Mouse (Mus musculus) neural tube, embryonic 10.5 days (tissue): ENCODE measurements around the gene Eif4g3.
"Not testable (repeated sequence)": the region's sequence is repeated elsewhere in the genome, so short reads cannot be mapped to it uniquely, and the experiment has no call there.

Source experiments
- DNase-seq: peaks from one replicate; pipeline ENCODE4 v3.0.0-alpha.2; 2017; ENCODE audit warnings: low spot score; ENCODE audit errors: extremely low spot score

The Eif4g3 gene

GRCm38 (mm10) chr4:138022761-138023160 is 29.9 kb downstream of the Eif4g3 start:
- no peak for DNase-seq

GRCm38 (mm10) chr4:138023403-138024100 is 30.7 kb downstream of the Eif4g3 start:
- no peak for DNase-seq

- no peak for DNase-seq
These were observed 36.3 kb downstream of the Eif4g3 start for GRCm38 (mm10) chr4:138029168-138029567.

DNA sequence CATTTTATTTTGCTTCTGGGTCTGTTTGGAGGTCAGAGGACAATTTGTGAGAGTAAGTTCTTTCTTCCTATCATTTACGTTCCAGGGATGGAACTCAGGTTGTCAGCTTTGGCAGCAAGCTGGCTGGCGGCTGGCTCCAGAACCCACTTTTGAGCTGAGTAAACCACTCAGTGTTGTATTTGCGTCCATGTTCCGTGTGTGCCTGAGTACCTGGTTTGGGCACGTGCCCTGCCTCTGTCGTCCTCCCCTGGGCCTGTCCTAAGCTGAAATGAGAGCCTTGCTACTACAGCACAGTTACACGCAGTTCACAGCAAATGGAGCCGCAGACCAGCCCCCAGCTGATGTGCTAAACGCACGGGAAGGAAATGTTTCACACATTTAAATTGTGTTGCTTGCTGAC is 39.0 kb downstream of the Eif4g3 start:
- no peak for DNase-seq

- no peak for DNase-seq
These were observed 41.0 kb downstream of the Eif4g3 start for GRCm38 (mm10) chr4:138033871-138034270.

DNA sequence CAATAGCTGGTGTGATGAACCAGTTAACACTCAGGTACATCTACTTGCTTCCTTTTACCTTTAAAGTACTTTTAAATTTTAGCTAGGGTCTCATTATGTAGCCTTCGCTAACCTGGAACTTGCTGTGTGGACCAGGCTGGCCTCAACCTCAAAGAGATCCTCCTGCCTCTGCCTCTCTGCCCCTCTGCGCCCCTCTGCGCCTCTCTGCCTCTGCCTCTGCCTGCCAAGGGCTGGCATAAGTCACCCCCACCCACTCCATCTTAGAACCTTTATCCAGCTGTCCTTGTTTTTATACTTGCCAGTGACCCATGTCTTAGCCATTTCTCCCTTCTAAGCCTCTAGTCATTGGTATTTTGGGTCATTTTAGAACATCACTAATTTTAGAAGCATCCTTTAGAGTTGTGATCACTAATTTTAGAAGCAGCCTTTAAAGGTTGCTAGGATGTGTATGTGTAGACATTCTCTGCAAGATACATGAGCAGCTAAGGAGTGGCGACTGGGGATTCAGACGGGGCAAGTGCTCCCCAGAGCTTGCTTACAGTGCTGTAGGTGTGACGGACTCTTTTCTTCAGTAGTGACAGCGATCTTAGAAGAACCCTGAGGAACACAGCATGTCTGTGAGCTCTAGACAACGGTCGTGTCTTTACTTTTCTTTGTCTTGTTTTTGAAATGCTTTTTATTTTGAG is 42.8 kb downstream of the Eif4g3 start:
- no peak for DNase-seq

DNA sequence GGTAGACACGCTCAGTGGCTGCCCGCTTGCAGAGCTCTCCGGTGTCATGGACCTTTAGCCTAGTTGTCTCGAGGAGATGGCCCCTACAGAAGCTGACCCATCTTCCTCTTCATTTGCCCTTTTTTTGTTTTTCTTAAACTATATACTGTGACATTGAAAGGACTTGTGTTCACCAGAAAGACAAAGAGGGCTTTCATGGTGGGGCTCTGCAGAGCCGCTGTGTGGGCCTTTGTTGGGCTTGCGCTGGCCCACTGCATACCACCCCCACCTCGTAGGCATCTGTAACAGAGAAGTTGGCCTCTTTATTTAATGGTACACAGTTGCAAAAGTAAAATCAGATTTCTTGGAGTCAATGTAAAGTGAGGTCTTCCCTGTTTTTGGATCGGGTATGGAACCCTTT is 44.3 kb downstream of the Eif4g3 start:
- DNase-seq, result no peak

GRCm38 (mm10) chr4:138037896-138038295 is 45.1 kb downstream of the Eif4g3 start:
- DNase-seq, result no peak

DNA sequence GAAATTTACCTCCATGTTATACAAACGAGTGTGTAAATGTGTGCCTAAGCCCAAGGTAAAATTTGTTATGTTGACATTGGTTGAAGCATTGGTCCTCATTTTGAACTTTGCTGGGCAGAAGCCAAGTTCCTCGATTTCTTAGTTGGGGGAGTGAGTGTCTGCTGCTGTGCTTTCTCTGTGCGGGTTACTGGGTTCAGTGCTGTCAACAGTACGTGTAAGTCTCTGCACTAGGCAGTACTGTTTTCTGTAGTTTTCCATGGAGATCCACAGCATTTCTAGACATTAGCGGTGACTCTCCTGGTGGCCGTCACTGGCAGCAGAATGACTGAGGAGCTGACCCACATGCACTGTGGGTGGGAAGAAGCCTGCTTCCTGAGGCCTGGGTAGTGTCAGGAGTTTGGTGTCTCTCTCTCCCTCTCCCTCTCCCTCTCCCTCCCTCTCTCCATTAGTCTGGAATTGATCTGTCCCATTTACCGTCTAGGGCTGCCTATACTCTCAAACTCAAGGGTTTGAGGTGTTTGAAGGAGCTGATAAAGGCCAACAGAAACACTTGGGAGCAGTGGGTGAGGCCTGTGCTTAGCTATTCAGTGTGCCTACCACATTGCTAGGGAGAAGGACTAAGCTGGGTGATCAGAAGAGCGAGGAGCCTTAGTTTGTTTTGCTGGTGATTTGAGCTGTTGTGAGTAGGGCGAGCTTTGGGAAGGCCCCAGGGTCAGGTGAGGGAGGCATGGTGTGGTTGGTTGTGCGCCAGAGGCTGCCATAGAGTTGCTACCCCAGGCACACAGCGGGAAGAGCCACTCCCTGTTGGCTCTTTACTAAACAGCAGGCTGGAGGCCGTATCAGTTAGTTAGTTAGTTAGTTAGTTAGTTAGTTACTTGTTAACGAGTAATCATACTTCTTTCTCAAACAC is 45.8 kb downstream of the Eif4g3 start:
- DNase-seq, result no peak

DNA sequence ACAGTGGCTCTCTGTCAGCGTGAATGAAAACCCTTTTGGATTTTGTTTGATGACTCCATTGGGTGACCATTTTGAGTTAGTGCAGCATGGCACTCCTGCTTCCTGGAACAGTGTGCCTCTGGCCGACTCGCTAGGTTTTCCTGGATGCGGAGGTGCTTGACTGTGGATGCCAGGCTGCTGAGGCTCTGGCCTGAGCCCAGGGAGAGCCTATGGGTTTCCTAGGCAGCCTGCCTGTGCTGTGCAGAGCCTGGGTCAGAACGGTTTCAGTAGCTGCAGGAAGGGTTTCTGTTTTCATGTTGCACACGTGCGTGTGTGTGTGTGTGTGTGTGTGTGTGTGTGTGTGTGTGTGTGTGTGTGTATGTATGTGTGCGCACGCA is 46.4 kb downstream of the Eif4g3 start:
- DNase-seq, result no peak

DNA sequence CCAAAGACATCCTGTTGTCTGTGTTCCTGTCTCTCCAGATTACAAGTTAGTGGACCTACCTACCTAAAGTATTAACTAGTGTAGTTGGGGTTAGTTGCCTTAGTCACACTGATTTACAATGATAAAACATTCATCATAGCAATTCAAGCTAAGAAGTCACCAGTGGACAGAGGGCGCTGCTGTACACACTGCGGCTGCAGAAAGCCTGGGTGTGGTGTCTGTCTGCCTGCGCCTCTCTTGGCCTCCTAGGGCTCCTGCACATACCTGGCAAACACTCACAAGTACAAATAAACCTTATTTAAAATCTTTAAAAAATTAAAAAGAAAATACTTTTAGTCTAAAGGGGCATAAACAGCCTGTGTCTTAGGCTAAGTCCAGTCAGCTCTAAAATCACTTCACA is 47.8 kb downstream of the Eif4g3 start:
- DNase-seq, result no peak

GRCm38 (mm10) chr4:138041566-138042256 is 48.9 kb downstream of the Eif4g3 start:
- DNase-seq, result no peak

DNA sequence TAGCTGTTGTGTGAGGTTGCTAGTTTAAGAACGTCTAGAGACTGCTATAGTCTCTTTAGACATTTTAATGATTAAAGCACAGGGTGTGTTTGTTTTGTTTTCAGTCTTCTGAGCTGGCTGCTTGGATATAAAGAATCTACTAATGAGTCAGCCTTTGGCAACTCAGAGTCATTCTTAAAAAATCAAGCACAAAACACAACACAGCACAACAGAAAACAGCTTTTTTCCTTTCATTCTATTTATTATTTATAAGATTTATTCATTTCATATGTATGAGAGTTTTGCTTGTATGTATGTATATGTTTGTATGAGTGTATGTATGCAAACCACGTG is 49.4 kb downstream of the Eif4g3 start:
- no peak for DNase-seq

- DNase-seq, result no peak
These were observed 49.8 kb downstream of the Eif4g3 start for GRCm38 (mm10) chr4:138042625-138043024.

DNA sequence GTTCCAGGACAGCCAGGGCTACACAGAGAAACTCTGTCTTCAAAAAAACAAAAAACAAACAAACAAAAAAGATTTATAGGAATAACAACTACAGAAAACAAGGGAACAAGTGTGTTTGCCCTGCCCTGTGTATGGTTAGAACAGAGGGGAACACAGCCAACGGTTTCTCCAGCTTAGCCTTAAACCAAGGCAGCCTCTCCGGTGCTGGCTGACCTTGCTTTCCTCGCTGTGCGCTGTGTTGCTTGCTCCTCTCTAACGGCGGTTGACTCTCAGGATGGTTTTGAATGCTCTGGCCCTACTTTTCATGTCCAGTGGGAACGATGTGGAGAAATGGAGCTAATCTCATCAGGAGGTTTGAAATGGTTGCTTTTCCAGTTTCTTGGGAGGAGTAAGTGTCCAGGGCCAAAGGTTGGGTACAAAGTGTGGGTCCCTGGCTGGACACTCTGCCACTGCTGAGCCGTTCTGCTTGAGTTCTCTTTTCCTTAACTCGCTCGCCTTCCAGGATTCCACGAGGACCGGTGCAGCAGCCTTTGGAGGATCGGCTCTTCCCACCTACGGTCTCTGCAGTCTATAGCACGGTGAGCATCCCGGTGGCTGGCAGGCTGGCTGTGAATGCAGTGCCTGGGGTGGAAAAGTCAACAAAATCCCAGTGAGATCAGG is 52.1 kb downstream of the Eif4g3 start:
- no peak for DNase-seq

DNA sequence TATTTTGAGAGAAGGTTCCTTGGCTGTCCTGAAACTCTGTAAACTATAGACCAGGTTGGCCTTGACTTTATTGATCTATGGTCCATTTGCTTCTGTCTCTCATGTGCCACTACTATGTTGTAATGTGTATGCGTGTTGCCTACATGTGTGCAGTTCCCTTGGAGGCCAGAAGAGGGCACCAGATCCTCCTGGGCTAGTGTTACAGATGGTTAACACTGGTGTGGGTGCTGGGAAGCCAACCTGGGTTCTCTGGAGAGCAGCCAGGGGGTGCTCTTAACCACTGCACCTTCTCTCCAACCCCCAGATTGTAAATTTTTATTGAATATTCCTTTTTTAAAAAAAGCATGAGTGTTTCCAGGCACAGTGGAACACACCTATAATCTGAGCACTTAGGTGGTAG is 53.0 kb downstream of the Eif4g3 start:
- no peak for DNase-seq

GRCm38 (mm10) chr4:138046371-138046770 is 53.5 kb downstream of the Eif4g3 start:
- DNase-seq, result no peak

DNA sequence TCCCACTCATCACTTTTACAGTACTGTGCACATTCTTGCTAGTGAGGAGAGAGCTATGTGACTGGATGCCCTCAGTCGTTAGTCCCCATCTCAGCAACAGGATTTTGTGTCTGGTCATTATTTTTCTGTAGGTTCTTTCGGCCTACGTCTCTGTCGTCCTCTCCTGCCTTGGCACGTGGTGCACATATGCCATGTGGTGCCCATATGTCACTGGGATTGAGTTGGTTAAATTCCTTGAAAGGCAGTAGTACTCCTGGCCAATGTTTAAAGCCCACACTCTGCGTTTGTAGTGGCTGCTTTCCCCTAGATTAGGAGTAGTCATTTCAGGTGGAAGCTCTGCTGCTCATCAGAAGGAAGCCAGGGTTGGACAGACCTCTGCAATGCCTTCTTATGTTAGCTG is 56.7 kb downstream of the Eif4g3 start:
- no peak for DNase-seq

DNA sequence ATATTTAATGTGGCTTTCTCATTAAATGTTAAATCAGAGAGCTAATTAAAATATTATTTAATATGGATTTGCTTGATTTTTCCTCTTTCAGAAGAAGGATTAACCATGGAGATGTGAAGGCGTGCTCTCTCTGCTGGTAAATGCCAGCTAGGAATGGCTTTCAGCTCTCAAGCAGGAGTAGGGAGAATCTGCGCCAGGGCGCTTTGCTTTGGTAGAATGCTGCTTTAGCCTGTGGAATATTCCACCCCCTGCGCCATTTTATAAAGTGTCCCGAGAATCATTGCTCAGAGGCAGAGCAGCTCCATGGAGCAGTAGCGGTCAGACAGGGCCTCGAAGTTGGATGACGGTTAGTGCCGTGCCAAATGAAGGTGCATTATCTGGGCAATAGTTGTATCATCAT is 58.7 kb downstream of the Eif4g3 start:
- no peak for DNase-seq

- no peak for DNase-seq
These were observed 63.8 kb downstream of the Eif4g3 start for GRCm38 (mm10) chr4:138056658-138057057.

GRCm38 (mm10) chr4:138057196-138057754 is 64.5 kb downstream of the Eif4g3 start:
- DNase-seq, result not testable (repeated sequence)
